Mouse (Mus musculus) lung, adult 2 months (tissue): ENCODE results near the gene Sumo3. TPM values are rescaled to one million over a fixed set of nuclear protein-coding genes. Genes with fewer than 3 reads are reported as not detected.

Experiments used
- DNase-seq: peaks from one replicate; pipeline ENCODE4 v3.0.0; 2022
- H3K4me1 ChIP-seq: fragments of 200-500 bp; 2 replicates; pipeline ENCODE4 v1.6.1; 2011; ENCODE audit warnings: low read length; ENCODE audit not compliant: control insufficient read depth, insufficient read depth
- H3K4me3 ChIP-seq: fragments of 200-500 bp; replicated peaks from 2 replicates; pipeline ENCODE3; 2011; ENCODE audit warnings: low read depth, mild to moderate bottlenecking, control low read depth, low read length; ENCODE audit errors: extremely low read depth
- CTCF ChIP-seq: fragments of 200-500 bp; IDR thresholded peaks from 2 replicates; pipeline ENCODE4 v1.5.1; 2011; ENCODE audit warnings: mild to moderate bottlenecking, low read length, control low read depth; ENCODE audit not compliant: insufficient read depth
- POLR2A ChIP-seq: fragments of 200-500 bp; IDR thresholded peaks from 2 replicates; pipeline ENCODE4 v1.6.1; 2011; ENCODE audit warnings: low read depth, mild to moderate bottlenecking, control low read depth, low read length, borderline replicate concordance; ENCODE audit errors: extremely low read depth
- WGBS: fragments of 180-500 bp; shearing (Covaris S2); methylation state at CpG from one replicate; pipeline ENCODE4 v1.1.7; 2018; 5-methylcytosine and 5-hydroxymethylcytosine counted together
- polyA plus RNA-seq: library from polyadenylated mRNA; depleted of rRNA; stranded (reverse); fragments of >200 nt; gene quantifications from 2 replicates; pipeline ENCODE4 v1.2.3, GENCODE M21; 2012

Sumo3 gene
- polyA plus RNA-seq, 1 experiment: 261 TPM

DNA sequence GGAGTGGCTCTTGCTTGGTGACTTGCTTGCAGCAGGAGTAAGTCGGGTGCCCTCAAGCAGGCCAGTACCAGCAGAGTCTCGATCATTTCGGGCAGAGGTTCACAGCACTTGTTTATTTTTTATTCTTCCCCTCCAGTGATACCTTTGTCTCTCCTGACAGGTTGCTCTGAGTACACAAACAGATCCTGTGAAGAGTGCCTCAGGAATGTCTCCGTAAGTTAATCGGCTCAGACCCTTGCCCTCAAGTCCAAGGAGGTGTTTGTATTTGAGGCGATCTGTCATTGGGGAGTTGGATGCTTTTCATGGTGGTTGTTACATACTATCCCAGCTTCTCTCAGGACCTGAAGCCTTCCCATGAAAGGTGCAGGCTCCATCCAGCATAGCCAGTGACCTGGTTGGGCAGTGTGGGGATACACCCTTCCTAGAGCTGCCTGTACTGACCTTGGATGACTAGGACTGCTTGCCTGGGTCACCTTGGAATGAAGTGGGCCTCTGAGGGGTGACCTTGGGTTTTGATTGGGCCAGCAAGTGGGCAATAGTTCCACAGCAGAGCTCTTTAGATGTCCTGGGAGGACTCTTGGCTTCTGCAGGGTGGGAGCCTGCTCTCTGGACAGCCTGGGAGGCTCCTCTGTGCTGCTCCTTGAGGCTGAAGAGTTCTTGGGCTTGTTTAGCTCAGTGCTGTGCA, 18.7 kb upstream of the Sumo3 start:
- no peak for DNase-seq
- H3K4me1 ChIP-seq: peaks cover 30% of the 10 kb centered on the region
- H3K4me3 ChIP-seq: no peak overlapping the region
- TF ChIP-seq POLR2A: no peak
- TF ChIP-seq CTCF: no peak
- WGBS: 66% methylated on average over 6 of the region's 6 CpGs

DNA sequence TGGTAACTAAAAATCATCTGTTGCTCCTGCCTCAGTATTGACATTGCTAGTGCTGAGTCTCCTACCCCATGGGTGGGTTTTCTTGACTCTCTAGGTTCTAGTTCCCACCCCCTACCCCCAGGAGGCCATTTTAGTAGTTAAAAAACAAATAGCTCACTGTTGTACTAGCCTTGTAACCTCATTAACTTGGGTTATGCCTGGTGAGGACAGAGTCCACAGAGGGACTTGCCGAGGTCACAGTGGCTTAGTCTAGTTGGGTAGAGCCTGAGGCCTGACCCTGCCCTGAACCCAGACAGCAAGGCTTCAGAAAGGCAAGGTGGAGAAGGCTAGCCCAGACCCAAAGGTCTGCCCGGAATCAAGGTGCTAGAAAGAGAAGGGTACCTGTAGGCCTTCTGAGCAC, 17.9 kb upstream of the Sumo3 start:
- peaks cover 23% of the 10 kb centered on the region for H3K4me1 ChIP-seq
- H3K4me3 ChIP-seq: no peak overlapping the region
- TF ChIP-seq CTCF (no peak), POLR2A (no peak)
- WGBS: 89% methylated on average over 2 of the region's 2 CpGs
- DNase-seq: no peak

DNA sequence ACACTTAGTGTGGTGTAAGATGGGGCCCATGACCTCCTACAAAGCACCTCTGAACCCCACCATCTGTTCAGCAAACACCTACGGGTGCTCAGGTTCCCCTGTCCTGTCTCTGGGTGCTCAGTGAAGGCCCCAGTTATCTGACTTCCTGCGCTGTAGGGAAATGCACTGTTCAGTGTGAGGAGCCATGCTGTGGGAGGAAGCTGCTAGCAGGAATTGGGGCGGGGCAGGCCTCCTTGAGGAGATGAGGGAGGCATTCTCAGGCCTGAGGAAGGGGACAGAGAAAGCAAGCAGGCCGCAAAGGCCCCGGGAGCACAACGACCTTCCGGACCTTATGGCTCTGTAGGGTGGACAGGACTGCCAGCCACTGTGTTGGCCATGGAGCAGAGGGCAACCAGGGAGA, 16.8 kb upstream of the Sumo3 start:
- Histone ChIP-seq H3K4me1 (peaks cover 14% of the 10 kb centered on the region), H3K4me3 (no peak overlapping the region)
- 53% methylated on average over 7 of the region's 7 CpGs for WGBS
- TF ChIP-seq CTCF (no peak), POLR2A (no peak)
- no peak for DNase-seq

DNA sequence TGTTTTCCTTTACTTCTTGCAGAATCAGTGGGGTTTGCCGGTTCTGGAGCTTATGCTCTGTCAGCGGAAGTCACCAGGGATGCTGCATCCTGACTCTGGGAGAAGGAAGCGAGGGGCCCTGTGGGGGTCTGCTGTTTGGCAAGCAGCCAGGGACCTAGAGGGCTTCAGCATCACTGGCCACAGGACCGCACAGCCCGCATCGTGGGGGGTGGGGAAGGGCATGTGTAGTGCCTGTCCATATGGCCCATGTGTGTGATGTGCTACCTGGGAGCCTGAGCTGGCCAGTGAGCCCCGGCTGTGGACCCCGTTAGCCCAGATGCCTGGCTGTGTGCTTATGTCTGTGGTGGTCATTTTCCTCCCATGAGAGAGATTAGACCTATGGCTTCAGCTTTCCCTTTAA, 16.1 kb upstream of the Sumo3 start:
- no peak for DNase-seq

DNA sequence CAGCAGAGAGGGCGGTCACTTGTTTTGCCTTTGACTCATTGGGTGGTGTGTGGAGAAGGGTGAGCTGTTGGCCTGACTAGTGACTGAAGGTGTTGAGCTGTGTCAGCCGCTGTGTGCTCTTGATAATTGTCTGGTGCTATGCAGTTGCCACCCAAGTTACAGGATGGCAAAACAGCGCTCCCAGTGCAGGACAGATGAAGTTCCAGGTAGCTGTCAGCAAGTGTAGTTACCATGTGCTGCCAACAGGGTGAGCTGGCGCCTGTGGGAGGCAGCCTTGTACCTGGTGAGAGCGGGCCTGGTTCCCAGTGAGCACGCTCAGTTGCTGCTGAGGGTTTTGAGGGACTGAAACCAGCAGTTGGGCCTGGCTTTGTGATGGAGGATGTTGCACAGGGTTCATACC, 15.1 kb upstream of the Sumo3 start:
- no peak overlapping the region for H3K4me3 ChIP-seq
- DNase-seq: peak; percentile 49
- TF ChIP-seq CTCF (peak; percentile 89), POLR2A (no peak)
- peaks cover 13% of the 10 kb centered on the region for H3K4me1 ChIP-seq
- 51% methylated on average over 6 of the region's 6 CpGs for whole genome bisulfite sequencing

More for the DNA sequence above, 16.1 kb upstream of the Sumo3 start:
- peaks cover 14% of the 10 kb centered on the region for H3K4me1 ChIP-seq
- TF ChIP-seq CTCF: no peak
- no peak for TF ChIP-seq POLR2A
- WGBS: 55% methylated on average over 8 of the region's 8 CpGs
- H3K4me3 ChIP-seq: no peak overlapping the region

DNA sequence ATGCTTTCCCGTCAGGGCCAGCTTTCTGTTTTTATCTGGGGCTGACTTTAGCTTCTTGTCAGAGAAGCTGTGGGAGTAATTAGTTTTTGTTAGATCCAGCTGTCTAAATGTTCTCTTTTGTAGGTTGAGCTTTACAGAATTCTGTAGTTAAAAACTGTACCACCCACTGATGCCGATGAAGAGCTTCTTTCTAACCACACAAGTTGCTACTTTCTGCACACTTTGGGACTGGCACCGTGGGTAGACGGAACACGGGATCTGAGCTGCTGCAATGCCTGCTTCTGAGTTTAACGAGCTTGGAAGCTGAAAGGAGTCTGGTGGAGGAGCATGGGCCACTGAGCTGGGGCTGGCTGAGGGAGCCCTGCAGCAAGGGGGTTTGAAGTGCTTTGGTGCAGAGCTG, 14.4 kb upstream of the Sumo3 start:
- WGBS: 78% methylated on average over 6 of the region's 6 CpGs
- Histone ChIP-seq H3K4me3 (no peak overlapping the region), H3K4me1 (peaks cover 9% of the 10 kb centered on the region; the same call in 1 of the 2 replicates)
- no peak for DNase-seq
- TF ChIP-seq POLR2A (no peak), CTCF (no peak)

DNA sequence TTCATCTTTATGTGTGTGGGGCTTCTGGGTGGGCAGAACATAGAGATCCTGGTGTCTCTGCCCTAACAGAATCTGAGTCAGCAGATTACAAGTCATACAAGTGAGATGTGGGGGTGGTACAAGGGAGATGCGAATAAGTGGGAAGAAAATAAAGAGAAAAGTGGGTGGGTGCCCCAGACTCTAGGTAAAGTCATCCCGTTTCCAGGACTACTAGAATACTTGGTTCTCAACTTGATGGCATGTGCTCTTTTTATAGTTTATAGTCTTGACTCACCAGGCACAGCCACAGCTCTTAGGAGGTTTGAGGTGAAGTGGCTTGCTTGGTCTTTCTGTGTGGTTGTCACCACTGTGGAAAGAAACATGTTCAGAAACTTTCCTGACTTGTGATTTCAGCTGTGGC, 9.8 kb upstream of the Sumo3 start:
- 90% methylated on average over 2 of the region's 2 CpGs for WGBS
- TF ChIP-seq CTCF: no peak
- no peak for TF ChIP-seq POLR2A
- DNase-seq: no peak
- Histone ChIP-seq H3K4me3 (no peak overlapping the region), H3K4me1 (no peaks in the 10 kb centered on the region)

DNA sequence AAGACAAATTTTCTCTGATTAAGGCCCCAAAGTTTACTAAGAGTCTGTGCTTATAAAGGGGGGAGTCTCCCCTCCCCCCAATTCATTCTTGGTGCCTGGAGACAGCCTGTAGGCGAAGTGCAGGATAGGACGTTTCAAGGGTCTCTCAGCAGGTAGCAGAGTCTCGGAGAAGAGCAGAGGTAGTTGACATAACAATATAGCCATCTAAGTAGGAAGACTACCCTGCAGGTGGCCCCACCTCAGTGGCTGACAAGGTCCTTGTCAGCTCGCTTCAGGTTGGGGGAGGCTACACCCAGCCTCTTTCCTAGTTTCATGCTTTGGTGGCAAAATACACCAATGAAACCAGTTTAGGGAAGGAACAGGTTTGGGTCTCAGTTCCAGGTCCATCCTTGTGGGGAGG, 2.9 kb upstream of the Sumo3 start:
- H3K4me3 ChIP-seq: no peak overlapping the region
- WGBS: 66% methylated on average over 4 of the region's 4 CpGs
- peaks cover 4% of the 10 kb centered on the region for H3K4me1 ChIP-seq
- no peak for DNase-seq
- TF ChIP-seq POLR2A (no peak), CTCF (no peak)

DNA sequence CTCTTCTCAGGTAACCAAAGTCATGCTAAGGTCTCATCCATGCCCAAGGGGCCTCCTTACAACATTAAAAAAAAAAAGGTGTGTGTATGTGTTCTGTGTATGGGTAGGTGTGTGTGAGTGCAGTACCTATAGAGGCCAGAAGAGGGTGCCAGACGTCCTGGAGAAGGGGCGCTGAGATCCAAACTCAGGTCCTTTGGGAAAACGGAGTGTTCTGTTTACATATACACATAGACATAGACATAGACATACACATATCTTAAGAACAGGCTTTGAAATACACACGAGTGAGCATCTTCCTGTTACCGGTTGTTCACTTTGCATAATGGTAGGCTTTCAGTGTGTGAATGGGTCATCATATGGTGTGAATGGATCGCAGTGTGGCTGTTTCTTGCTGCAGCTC, 1.8 kb upstream of the Sumo3 start:
- WGBS: 89% methylated on average over 6 of the region's 6 CpGs
- Histone ChIP-seq H3K4me3 (no peak overlapping the region), H3K4me1 (peaks cover 4% of the 10 kb centered on the region)
- DNase-seq: no peak
- TF ChIP-seq CTCF: peak; percentile 42; the same call in 1 of the 2 replicates
- TF ChIP-seq POLR2A: no peak

DNA sequence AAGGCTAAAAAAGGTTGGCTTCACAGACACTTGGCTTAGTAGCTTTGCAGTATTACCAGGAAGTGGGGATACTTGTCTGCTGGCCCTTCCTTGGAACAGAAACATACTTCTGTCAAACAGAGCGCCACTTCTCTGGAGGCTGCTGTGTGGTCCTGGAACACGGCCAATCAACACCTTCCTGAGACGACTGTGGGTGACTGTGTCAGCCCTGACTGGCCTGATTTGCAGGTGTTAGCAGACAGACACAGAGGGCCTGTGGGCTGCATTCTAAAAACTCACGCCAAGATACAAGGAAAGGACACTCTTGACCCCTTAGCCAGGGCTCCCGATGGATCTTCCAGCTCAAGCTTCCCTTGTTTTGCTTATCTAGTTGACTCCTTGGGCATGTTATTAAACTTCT, 939 bp upstream of the Sumo3 start:
- H3K4me1 ChIP-seq: peaks cover 4% of the 10 kb centered on the region
- WGBS: 33% methylated on average over 5 of the region's 5 CpGs
- no peak for TF ChIP-seq CTCF
- TF ChIP-seq POLR2A: no peak
- H3K4me3 ChIP-seq: no peak overlapping the region
- peak; percentile 41 for DNase-seq

DNA sequence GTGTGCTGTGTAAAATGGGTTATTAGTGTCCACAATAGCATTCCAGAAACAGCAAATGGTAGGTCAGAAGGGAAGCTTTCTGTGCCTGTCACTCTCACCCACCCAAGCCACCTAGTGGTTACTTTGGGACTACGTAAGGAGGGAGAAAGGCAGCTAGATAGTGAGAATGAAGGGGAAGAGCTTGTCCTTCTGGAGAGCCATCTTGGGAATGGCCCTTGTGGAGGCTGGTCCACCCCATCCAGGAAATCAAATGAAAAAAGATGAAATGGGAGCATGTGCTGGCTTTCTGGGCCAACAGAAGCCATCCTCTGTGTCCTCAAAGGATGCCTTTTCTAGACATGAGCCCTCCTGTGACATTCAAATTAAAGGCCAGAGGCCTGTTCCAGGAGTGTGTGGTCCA, 529 bp upstream of the Sumo3 start:
- WGBS: 16% methylated on average over 1 of the region's 1 CpGs
- Histone ChIP-seq H3K4me1 (peaks cover 4% of the 10 kb centered on the region), H3K4me3 (no peak overlapping the region)
- TF ChIP-seq CTCF: peak; percentile 17; the same call in 1 of the 2 replicates
- no peak for TF ChIP-seq POLR2A
- DNase-seq: peak; percentile 38
